Mouse (Mus musculus) urinary bladder, postnatal 36 days (tissue): Measurements from ENCODE around the gene Itpkb.
A peak's percentile ranks its signal among the peaks of the same experiment; 100 is the strongest.
"Not testable (repeated sequence)": the region's sequence is repeated elsewhere in the genome, so short reads cannot be mapped to it uniquely, and the experiment has no call there.

Experiments used
- DNase-seq, 2 experiments: peaks; one replicate each; pipeline ENCODE4 v3.0.0; 2022; ENCODE audit warnings: low spot score in 2 of 2, mixed read lengths in 1 of 2

The Itpkb gene

GRCm38 (mm10) chr1:180368112-180368511, 37.8 kb downstream of the Itpkb start:
- DNase-seq: no peak

DNA sequence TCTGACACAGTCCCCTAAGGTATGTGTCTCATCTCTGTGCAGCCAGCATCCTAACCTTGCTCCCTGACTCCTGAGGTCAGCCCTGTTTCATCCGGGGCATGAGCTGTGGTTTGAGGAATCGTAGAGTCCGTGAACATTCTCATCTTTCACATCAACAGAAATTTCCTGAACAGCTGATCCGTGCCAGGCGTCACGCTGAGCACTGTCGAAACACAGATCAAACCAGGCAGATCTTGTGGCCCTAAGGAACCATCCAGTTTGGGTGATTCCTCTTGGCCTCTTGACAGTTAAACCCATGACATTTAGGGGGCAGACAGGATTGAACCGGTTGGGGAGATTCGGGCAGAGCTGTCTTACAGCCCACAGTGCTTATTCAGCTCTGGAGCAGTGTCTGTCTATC, 38.4 kb downstream of the Itpkb start:
- no peak for DNase-seq

DNA sequence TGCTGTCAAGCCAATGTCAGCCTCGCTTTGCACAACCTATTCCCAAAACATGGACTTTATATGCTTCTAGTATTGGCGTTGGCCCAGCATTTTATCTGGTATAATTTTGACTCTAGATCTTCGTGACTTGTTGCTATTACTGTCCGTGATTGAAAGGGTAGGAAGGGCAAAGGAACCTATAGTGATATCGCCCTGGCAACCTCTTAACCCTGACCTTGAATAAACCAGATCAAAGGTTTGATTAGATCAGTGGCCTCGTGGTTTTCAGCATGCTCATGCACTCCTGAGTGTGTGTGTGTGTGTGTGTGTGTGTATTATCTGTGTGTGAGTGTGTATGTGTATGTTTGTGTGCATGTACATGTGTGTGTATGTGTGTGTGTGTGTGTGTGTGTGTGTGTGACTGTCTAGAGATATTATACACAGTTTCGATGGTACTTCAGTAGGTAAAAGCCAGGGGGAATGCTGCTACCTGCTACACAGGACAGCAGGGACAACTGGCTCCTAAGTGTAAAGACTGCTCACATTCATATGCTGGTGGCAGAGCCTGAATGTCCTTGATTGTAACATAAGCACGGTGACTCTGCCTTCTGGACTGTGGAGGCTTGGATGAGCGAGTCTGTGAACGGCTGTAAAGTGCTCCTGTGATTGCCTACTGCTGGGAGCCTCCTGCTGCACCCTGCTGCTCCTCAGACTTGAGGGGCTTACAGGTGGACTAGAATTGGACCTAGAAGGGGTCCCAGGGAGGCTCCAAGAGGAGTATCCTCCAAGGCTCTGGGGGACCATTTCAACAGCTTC, 40.8 kb downstream of the Itpkb start:
- no peak for DNase-seq

DNA sequence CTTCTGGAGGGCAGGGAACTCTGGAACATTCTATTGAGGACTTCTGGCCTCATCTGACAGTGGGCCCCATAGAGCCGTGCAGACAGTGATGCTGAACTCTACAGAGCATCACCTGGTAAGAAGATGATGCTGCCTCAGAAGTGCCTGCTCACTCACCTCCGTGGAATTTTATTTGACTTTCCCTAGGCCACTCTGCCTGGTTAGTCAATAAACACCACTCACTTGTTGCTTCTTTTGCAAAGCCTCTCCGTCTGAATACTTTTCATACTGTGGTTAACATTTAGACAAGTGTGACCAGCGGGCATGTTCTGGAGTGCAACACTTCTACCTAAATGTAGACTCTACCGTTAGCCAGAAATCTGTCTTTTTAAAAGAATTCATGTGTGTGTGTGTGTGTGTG, 42.0 kb downstream of the Itpkb start:
- DNase-seq: not testable (repeated sequence)

GRCm38 (mm10) chr1:180376598-180376997, 46.3 kb downstream of the Itpkb start:
- DNase-seq: no peak

DNA sequence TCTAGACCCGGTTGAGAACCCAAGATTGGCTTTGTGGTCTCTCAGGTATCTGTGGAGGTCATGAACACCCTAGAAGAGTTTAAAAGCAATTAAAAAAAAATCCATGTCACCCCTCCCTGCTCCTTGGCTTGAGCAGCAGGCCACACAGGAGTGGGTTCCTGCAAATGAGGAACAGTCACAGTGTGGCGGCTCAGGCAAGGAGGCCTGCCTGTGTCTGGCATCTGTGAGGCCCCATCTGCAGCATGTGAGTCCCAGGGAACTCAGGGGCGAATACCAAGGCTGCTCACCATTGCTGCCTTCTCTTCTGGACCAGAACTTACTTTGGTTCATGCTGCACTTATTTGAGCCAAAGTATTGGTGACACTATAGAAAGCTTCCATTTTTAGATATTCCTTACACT, 49.3 kb downstream of the Itpkb start:
- no peak for DNase-seq

DNA sequence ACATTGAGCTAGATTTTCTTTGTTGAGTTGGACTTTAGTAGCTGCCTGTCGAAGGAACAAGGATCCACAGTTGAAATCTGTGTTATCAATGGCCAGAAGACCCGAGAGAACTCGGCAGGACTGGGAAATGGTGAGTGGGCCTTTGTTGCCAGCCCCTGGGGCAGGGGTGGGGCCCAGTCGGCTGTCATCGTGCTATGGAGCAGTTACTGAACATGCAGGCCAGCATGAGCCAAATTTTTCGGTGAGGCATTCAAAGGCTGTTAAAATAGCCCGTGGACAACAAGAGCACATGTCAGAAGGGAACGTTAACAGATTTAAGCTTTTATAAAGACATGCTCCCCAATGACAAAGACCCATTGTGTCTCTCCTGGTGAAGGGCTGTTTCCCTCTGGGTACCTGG, 52.1 kb downstream of the Itpkb start:
- no peak for DNase-seq

DNA sequence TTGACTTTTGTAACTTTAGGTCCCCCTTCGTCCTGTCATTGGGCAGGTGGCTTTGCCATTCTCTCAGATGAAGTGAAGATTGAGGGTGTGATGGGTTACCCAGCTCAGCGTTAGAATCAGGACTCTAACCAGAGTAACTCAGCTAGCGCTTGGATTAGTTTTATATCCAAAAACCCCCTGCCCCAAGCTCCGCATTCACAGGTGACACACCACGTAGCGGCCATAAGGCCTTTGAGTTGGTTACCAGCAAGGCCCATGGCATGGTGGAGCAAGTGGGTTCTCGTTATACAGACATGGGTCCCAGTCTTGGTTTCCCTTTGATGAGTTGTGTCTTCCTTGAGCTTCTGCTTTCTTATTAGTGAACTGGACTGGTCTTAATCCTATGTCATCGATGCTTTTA, 53.6 kb downstream of the Itpkb start:
- DNase-seq: no peak

DNA sequence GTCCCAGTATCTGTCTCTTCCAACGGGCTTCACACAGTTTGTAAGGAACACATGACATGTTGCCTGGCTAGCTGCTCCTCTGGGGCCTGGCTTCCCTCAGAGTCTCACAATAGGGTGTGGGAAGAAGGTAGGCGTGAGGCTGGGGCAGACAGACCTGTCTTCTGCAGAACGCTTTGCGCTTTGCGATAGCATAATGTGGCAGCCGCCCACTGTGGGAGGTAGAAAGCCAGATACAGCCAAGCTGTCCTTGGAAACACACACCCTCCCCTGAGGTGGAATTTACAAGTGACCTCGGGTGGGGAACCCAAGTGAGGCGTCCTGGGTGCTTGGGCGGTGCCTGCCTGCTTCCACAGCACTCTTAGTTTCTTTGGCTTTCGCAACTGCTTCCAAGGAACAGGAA, 54.2 kb downstream of the Itpkb start:
- DNase-seq: no peak

GRCm38 (mm10) chr1:180385308-180385707, 55.0 kb downstream of the Itpkb start:
- DNase-seq: no peak

DNA sequence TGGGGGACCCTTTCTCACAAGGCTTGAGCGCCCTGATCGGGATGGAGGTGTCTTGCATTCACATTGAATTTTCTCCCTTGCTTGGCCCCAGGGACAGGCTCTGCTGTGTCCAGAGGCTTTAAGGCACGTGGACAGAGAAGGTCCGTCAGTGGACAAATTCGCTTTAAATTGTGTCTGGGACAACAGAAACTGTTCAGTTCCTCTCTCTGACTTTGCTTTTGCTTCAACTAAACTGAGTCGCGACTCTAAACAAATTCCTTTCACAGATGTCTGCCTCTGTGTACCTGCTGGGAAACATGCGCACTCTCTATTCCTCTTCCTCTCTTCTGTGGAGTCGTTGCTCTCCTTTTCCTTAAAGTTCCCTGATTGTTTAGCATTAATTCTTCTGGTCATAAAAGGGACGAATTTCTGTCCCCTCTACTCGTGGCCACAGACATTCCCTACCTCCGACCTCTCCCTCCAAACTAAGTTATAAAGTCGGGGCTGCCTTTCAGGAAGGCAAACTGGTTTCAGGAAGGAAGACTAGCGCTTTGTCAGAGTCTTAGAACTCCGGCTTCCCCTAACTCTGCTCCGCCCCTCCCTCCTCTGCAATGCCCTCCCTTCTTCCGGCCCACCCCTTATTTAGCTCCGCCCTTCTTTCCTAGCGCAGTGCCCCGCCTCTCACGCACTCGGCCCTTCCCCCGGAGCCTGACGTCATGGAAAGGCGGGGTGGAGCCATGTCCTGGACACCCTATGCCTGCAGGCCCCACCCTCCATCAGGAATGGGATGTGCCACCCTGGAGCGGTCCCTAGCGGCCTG, 56.9 kb downstream of the Itpkb start:
- peak; percentile 99 for DNase-seq

- no peak for DNase-seq
Observed at GRCm38 (mm10) chr1:180387750-180388480, 57.6 kb downstream of the Itpkb start.

- DNase-seq: no peak
Observed at GRCm38 (mm10) chr1:180388481-180388880, 58.2 kb downstream of the Itpkb start.

- not testable (repeated sequence) for DNase-seq
Observed at GRCm38 (mm10) chr1:180389213-180389760, 59.0 kb downstream of the Itpkb start.

DNA sequence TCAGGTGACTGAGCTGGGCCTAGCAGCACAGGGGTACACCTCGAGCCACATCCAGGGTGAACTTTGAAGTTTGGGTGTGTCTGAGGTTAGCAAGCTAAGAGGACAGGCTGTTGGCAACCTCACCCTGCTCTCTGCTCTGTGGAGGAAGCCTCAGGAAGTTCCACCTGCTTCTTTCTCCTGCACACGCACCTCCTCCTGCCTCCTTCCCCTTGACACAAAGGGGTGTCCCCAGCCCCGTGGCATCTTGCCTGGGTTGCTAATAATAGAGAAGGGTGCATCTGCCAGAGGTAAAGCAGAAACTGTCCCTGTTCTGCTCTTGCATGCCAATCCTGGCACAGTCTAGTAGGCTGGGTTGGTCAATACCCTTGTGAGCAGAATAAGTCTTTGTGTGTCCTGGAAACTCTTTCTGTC, 60.0 kb downstream of the Itpkb start:
- DNase-seq: no peak

DNA sequence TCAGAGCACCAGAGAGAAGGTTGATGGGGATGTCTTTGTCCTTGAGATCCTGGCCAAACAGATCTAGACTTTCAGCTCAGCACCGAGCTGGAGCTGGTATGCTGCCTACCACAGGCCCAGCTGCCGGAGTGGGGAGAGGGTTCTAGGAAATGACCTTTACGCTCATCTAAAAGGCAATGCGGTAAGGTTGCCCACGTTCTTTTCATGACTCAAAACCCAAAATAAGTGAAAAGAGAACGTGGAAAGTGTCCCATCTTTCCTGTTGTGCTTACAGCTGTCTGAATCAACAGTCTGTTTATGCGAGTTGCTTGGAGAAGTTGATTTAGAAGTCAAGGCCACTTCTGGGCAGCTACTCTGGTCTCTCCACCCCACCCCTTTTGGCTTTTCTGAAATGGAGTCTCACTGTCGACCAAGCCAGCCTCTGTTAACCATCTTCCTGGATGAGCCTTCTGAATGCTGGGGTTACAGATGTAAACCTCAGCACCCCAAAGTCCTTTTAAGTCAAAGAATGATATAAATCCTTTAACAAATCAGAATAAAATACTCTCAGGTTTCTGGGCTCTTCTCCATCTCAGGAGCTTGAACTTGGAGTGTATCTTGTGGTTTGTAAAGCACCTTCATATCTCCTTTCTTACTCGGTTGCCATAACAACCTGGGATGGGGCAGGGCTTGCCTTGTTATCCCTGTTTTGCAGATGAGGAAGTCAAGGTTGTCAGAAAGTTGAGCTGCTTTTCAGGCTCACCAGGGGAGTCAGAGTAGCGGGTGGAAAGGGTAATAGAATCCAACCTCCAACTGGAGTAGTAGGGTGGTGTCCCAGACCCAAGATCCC, 60.7 kb downstream of the Itpkb start:
- no peak for DNase-seq

DNA sequence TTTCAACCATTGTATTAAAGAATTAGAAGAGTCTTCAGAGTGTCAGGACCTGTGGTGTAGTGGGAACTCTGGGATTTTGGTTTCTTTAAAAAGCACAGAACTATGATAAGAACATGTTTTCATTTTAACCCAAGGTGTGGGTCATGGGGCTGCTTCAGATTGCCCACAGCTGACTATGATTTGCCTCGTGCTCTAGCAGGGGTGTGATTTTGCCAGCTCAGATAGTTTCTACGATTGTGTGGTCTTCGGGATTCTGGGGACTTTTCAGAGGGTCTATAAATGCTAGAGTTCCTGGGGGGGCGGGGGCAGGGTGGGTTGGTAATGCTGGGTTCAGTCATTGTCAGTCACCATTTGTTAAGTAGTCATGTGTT, 61.3 kb downstream of the Itpkb start:
- DNase-seq: no peak

GRCm38 (mm10) chr1:180392137-180392798, 62.0 kb downstream of the Itpkb start:
- no peak for DNase-seq

- DNase-seq: no peak
Observed at GRCm38 (mm10) chr1:180393017-180393797, 62.9 kb downstream of the Itpkb start.

- DNase-seq: no peak
Observed at GRCm38 (mm10) chr1:180393873-180394272, 63.6 kb downstream of the Itpkb start.
